Mouse (Mus musculus): ENCODE data around the gene Noxa1. TPM values are rescaled to one million over a fixed set of nuclear protein-coding genes. Genes with fewer than 3 reads are reported as not detected.
A peak's percentile ranks its signal among the peaks of the same experiment; 100 is the strongest.

The Noxa1 gene
- 0.41 and 0.43 TPM in 2 replicates for polyA plus RNA-seq (2015; fragmentation: Nextera tagmentation; extraction: Ambion mirVana)

DNA sequence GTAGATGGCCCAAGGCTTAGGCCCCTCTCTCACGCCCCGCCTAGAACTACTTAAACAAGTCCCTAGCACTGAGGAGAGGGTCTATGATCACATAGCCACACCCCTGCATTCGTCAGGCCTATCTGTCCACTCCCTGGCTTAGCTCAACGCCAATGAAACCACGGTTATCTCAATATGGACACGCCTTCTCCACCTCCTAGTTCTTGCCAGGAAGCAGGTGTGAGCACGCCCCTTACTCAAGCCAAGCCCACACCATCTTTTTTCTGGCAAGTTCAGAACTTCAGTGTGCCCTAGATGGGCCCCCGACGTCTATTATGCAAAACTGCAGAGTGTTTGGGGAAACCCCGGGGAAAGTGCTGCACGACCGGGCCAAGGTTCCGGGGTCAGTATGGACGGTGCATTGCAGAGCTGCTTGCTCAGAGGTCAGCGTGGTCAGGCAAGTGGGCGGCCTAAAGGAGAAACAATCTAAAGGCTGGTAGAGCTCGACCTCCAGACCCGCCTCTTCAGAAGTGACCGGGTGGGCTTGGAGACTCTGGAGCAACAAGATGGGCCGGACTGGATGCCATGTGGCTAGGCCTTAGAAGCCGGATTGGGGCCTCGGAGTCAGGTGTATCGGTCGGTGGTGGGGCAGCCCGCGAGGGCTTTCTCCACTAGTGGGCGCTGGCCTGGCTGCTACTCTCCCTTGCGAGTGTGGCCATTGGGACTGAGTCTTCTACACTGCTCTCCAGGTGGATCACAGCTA is at the start of gene Noxa1:
Gene Noxa1, minus strand, starts transcription at position 41 of the 742 bp plus-strand sequence.
- no peak within 1 kb of the TSS for H3K9ac ChIP-seq (ENCODE audit: low read depth, low read length)

DNA sequence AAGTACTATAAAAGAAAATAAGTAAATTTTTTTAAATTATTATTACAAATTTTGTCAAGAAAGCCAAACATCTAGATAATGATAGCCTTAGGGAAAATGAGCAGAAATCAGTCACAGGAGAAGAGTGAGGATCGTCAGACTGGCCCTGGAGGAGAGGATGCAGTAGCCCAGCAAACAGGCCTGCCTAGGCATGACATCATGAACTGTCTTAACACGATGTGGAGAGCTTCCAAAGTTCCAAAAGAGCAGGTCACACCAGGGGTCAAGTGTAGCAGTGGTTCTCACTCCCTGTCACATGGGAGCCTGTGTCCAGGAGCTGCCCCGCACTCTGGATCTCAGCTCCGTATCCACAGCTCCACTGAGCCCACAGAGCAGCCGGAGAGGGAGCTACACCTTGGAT is 47.0 kb upstream of the Noxa1 start:
- DNase-seq (ENCODE audit: low spot score) (no peak), ATAC-seq (replicated peaks; ENCODE audit: low FRiP score, low read depth) (no peak)
- Histone ChIP-seq H3K4me3 (replicated peaks; ENCODE audit: low read depth, low read length) (no peak overlapping the region), H3K27ac (no peak overlapping the region), H3K4me1 (replicated peaks; ENCODE audit: insufficient read depth, low read length) (no peaks in the 10 kb centered on the region), H3K9me3 (replicated peaks; ENCODE audit: low read length) (no peaks in the 10 kb centered on the region), H3K36me3 (ENCODE audit: insufficient read depth, low read length) (no peaks in the 10 kb centered on the region), H3K27me3 (ENCODE audit: insufficient read depth, low read length) (no peaks in the 10 kb centered on the region), H3K9ac (ENCODE audit: low read depth, low read length) (no peak overlapping the region), H3K4me2 (ENCODE audit: low read length) (no peak overlapping the region)
- TF ChIP-seq CTCF (IDR thresholded peaks at IDR 0.05; ENCODE audit: low read depth): no peak
- 82% methylated on average over 5 of the region's 5 CpGs for WGBS

More for the DNA sequence above, at the start of gene Noxa1:
- Histone ChIP-seq H3K4me3 (replicated peaks; ENCODE audit: low read depth, low read length) (no peak within 1 kb of the TSS), H3K27ac (no peak within 1 kb of the TSS), H3K27me3 (ENCODE audit: insufficient read depth, low read length) (no peaks in the 10 kb centered on the region), H3K4me2 (ENCODE audit: low read length) (peak within 1 kb of the TSS; percentile 44), H3K36me3 (ENCODE audit: insufficient read depth, low read length) (no peaks in the 10 kb centered on the region), H3K4me1 (replicated peaks; ENCODE audit: insufficient read depth, low read length) (no peaks in the 10 kb centered on the region), H3K9me3 (replicated peaks; ENCODE audit: low read length) (no peaks in the 10 kb centered on the region)
- DNase-seq (ENCODE audit: low spot score): peak; percentile 28
- peak; percentile 79 for ATAC-seq (replicated peaks; ENCODE audit: low FRiP score, low read depth)
- 47% methylated on average over 28 of the region's 28 CpGs for WGBS
- peak; percentile 42 for TF ChIP-seq CTCF (IDR thresholded peaks at IDR 0.05; ENCODE audit: low read depth)

GRCm38 (mm10) chr2:25141185-25141584 is 46.2 kb upstream of the Noxa1 start:
- TF ChIP-seq CTCF (IDR thresholded peaks at IDR 0.05; ENCODE audit: low read depth): peak; percentile 56
- Histone ChIP-seq H3K27me3 (ENCODE audit: insufficient read depth, low read length) (no peaks in the 10 kb centered on the region), H3K9ac (ENCODE audit: low read depth, low read length) (no peak overlapping the region), H3K4me2 (ENCODE audit: low read length) (no peak overlapping the region), H3K4me1 (replicated peaks; ENCODE audit: insufficient read depth, low read length) (no peaks in the 10 kb centered on the region), H3K36me3 (ENCODE audit: insufficient read depth, low read length) (no peaks in the 10 kb centered on the region), H3K9me3 (replicated peaks; ENCODE audit: low read length) (no peaks in the 10 kb centered on the region), H3K27ac (no peak overlapping the region), H3K4me3 (replicated peaks; ENCODE audit: low read depth, low read length) (no peak overlapping the region)
- no peak for ATAC-seq (replicated peaks; ENCODE audit: low FRiP score, low read depth)
- WGBS: 77% methylated on average over 4 of the region's 4 CpGs
- no peak for DNase-seq (ENCODE audit: low spot score)

DNA sequence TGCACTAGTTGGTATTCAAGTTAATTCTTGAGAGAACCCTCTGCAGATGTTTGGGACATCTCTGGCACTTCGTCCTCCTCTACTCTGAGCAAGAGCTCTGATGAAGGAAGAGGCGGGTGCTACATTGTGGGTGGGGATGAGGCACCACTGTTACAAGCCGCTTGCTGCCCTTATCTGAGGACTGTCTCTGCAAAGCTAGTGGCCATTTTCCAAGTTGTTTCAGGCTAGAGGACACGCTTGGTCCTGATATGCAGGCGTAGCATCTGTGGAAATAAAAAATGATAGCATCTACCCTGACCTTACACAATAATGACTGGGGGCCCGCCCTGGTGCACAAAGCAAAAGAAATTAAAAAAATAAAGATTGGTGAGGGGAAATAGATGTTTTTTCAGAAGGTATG is 42.9 kb upstream of the Noxa1 start:
- DNase-seq (ENCODE audit: low spot score) (no peak), ATAC-seq (replicated peaks; ENCODE audit: low FRiP score, low read depth) (no peak)
- Histone ChIP-seq H3K9me3 (replicated peaks; ENCODE audit: low read length) (no peaks in the 10 kb centered on the region), H3K27ac (no peak overlapping the region), H3K27me3 (ENCODE audit: insufficient read depth, low read length) (no peaks in the 10 kb centered on the region), H3K4me3 (replicated peaks; ENCODE audit: low read depth, low read length) (no peak overlapping the region), H3K36me3 (ENCODE audit: insufficient read depth, low read length) (no peaks in the 10 kb centered on the region), H3K4me1 (replicated peaks; ENCODE audit: insufficient read depth, low read length) (no peaks in the 10 kb centered on the region), H3K4me2 (ENCODE audit: low read length) (no peak overlapping the region), H3K9ac (ENCODE audit: low read depth, low read length) (no peak overlapping the region)
- WGBS: 77% methylated on average over 6 of the region's 6 CpGs
- no peak for TF ChIP-seq CTCF (IDR thresholded peaks at IDR 0.05; ENCODE audit: low read depth)

- Histone ChIP-seq H3K27me3 (ENCODE audit: insufficient read depth, low read length) (no peaks in the 10 kb centered on the region), H3K4me3 (replicated peaks; ENCODE audit: low read depth, low read length) (no peak overlapping the region), H3K27ac (no peak overlapping the region), H3K9me3 (replicated peaks; ENCODE audit: low read length) (no peaks in the 10 kb centered on the region), H3K9ac (ENCODE audit: low read depth, low read length) (no peak overlapping the region), H3K36me3 (ENCODE audit: insufficient read depth, low read length) (no peaks in the 10 kb centered on the region), H3K4me1 (replicated peaks; ENCODE audit: insufficient read depth, low read length) (no peaks in the 10 kb centered on the region), H3K4me2 (ENCODE audit: low read length) (no peak overlapping the region)
- DNase-seq (ENCODE audit: low spot score) (no peak), ATAC-seq (replicated peaks; ENCODE audit: low FRiP score, low read depth) (no peak)
- TF ChIP-seq CTCF (IDR thresholded peaks at IDR 0.05; ENCODE audit: low read depth): no peak
- WGBS: 73% methylated on average over 9 of the region's 9 CpGs
These were observed 36.7 kb upstream of the Noxa1 start for GRCm38 (mm10) chr2:25131601-25132000.

DNA sequence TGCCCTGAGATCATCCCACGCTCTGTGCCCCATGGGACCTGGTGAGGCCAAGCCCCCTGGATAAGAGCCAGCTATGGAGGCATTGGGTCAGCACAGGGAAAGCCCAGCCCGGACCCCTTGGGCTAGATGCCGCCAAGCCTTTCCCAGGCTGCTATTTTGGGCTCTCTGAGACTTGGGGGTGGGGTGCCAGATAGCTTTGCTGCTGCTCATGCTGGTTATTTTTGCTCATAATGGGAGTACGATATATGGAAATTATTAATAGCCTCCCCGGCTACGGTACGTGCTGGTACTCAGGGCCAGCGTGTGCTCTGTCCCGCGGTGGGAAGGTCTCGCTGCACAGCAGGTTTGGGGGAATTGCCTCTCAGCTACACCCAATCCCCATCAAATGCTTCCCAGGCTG is 33.1 kb upstream of the Noxa1 start:
- H3K4me1 ChIP-seq (replicated peaks; ENCODE audit: insufficient read depth, low read length): 0 out of 2 replicates have a peak, but pooled peaks cover 5% of the 10 kb centered on the region
- no peak overlapping the region for H3K4me3 ChIP-seq (replicated peaks; ENCODE audit: low read depth, low read length)
- ATAC-seq (replicated peaks; ENCODE audit: low FRiP score, low read depth) (no peak), DNase-seq (ENCODE audit: low spot score) (no peak)
- 68% methylated on average over 11 of the region's 11 CpGs for WGBS
- TF ChIP-seq CTCF (IDR thresholded peaks at IDR 0.05; ENCODE audit: low read depth): no peak
- H3K9ac ChIP-seq (ENCODE audit: low read depth, low read length): no peak overlapping the region
- H3K27ac ChIP-seq: peak overlapping the region; percentile 47; the same call in 1 of the 2 replicates
- no peaks in the 10 kb centered on the region for H3K27me3 ChIP-seq (ENCODE audit: insufficient read depth, low read length)
- no peaks in the 10 kb centered on the region for H3K9me3 ChIP-seq (replicated peaks; ENCODE audit: low read length)
- H3K36me3 ChIP-seq (ENCODE audit: insufficient read depth, low read length): no peaks in the 10 kb centered on the region
- H3K4me2 ChIP-seq (ENCODE audit: low read length): no peak overlapping the region
